Mouse (Mus musculus) subcutaneous adipose tissue, adult 2 months (tissue): ENCODE measurements around the gene Gm28998. TPM values are rescaled to one million over a fixed set of nuclear protein-coding genes. Genes with fewer than 3 reads are reported as not detected.

Experiments
- polyA plus RNA-seq: library from polyadenylated mRNA; depleted of rRNA; stranded (reverse); fragments of >200 nt; gene quantifications from 2 replicates; pipeline ENCODE4 v1.2.3, GENCODE M21; 2012; ENCODE audit warnings: low replicate concordance; rRNA removed

Gene Gm28998
- polyA plus RNA-seq, result not detected in 2 replicates

GRCm38 (mm10) chrY:7253487-7253886 is at the start of gene Gm28998:
Gene Gm28998, plus strand, starts transcription at chrY:7253787.

Other genes starting within 250 kb of the Gm28998 start
- not detected in 2 replicates for gene Gm21244, start 84.5 kb upstream of the Gm28998 start, polyA plus RNA-seq
- gene Gm21788, start 151.2 kb downstream of the Gm28998 start, polyA plus RNA-seq, result not detected in 2 replicates